Mouse (Mus musculus): Measurements from ENCODE around the gene Hist1h4d. TPM values are rescaled to one million over a fixed set of nuclear protein-coding genes. Genes with fewer than 3 reads are reported as not detected.
A peak's percentile ranks its signal among the peaks of the same experiment; 100 is the strongest.
"Not testable (repeated sequence)": the region's sequence is repeated elsewhere in the genome, so short reads cannot be mapped to it uniquely, and the experiment has no call there.

Hist1h4d gene
- 117 and 130 TPM in 2 replicates for polyA plus RNA-seq (2015; fragmentation: Nextera tagmentation; extraction: Ambion mirVana)

DNA sequence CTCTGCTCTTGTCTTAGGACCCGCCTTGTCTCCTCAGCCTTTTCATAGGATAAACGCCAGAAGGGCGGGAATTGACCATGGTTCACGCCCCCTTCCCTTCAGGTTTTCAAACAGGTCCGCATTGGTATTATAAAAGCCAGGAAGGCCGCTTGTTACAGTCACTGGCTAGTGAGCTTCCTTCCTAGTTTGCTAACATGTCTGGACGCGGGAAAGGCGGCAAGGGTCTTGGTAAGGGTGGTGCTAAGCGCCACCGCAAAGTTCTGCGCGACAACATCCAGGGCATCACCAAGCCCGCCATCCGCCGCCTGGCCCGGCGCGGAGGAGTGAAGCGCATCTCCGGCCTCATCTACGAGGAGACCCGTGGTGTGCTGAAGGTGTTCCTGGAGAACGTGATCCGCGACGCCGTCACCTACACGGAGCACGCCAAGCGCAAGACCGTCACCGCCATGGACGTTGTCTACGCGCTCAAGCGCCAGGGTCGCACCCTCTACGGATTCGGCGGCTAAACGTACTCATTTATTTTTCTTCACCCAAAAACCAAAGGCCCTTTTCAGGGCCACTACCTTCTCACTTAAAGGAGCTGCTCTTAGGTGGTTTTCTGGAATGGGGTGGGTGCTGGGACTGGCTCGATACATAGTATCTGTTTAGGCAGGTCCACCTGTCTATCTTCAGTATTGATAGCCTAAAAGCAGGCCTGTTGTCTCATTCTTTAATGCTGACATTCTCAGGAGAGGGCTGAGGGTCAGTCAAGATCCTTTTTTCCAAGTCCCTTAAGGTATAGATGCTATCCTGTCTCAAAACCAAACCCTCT is at the start of gene Hist1h4d:
Hist1h4d (plus strand) TSS at position 191 of the 811 bp plus-strand sequence.
- H3K27ac ChIP-seq = peak within 1 kb of the TSS; percentile 86
- no peaks in the 10 kb centered on the region for H3K36me3 ChIP-seq
- H3K4me3 ChIP-seq (replicated peaks) = peak within 1 kb of the TSS; percentile 50
- H3K4me1 ChIP-seq = peaks cover 12% of the 10 kb centered on the region; the same call in 1 of the 2 replicates
- H3K9me3 ChIP-seq = no peaks in the 10 kb centered on the region
- H3K4me2 ChIP-seq = peak within 1 kb of the TSS; percentile 75
- H3K9ac ChIP-seq = peak within 1 kb of the TSS; percentile 46
- peak; percentile 91 for ATAC-seq (ENCODE audit: insufficient read depth, low FRiP score, low read depth)
- WGBS = under 1% methylated on average over 43 of the region's 43 CpGs
- H3K27me3 ChIP-seq (replicated peaks) = no peaks in the 10 kb centered on the region

DNA sequence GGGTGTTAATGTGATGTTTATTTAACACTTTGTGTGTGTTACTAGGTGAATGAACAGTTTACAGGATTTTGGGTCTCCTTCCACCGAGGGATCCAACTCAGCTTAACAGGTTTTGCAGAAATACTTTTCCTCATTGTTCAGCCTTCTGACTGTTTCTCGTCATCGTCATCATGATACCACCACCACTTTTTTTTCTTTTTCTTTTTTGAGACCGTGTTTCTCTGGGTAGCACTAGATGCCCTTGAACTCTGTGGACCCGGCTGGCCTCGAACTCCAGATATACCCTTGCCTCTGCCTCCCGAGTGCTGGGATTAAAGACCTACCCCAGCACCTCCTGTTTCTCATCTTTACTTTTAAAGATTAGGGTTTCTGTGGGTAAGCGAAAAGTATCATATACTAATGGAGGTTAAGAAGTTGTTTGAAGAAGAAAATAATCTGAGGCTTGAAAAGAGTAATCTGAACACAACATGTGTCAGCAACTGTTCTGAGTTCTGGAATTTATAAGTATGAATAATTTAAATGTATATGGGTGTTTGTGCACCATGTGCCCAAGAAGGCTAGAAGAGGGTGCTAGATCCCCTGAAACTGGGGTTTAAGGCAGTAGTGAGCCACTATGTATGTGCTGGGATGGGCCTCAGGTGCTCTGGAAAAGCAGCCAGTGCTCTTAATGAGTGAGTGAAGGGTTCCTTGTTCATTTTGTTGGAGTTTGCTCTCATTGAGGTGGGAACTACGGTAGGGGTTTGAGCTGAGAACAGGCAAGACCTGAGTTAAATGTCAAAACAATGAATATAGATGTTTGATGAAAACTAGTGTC is 48.9 kb upstream of the Hist1h4d start:
- ATAC-seq (ENCODE audit: insufficient read depth, low FRiP score, low read depth) = no peak
- Histone ChIP-seq H3K27ac (peak overlapping the region; percentile 98), H3K4me3 (replicated peaks) (peak overlapping the region; percentile 50), H3K4me1 (peaks cover 20% of the 10 kb centered on the region), H3K27me3 (replicated peaks) (no peaks in the 10 kb centered on the region), H3K36me3 (no peaks in the 10 kb centered on the region), H3K9ac (peak overlapping the region; percentile 39; the same call in 1 of the 2 replicates), H3K9me3 (no peaks in the 10 kb centered on the region), H3K4me2 (peak overlapping the region; percentile 70)
- 15% methylated on average over 9 of the region's 9 CpGs for WGBS

DNA sequence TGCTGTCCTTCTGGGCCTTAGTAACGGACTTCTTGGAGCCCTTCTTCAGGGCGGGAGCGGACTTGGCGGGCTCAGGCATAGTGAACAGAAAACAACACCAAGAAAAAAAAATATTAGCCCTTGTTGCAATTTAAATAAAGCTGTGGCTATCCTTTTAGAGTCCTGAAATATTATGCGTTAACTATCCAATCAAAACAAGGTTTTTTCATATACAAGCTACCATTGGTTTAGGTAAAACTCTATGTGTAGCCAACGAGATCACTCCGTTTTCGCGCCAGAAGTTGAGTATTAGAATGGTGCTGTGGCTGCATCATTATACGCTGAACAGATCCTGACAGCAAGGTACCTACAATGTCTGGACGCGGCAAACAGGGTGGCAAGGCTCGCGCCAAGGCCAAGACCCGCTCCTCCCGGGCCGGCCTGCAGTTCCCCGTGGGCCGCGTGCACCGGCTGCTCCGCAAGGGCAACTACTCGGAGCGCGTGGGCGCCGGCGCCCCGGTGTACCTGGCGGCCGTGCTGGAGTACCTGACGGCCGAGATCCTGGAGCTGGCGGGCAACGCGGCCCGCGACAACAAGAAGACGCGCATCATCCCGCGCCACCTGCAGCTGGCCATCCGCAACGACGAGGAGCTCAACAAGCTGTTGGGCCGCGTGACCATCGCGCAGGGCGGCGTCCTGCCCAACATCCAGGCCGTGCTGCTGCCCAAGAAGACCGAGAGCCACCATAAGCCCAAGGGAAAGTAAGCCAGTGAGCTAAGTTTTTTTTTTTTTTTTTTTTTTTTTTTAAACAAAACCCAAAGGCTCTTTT is 47.6 kb upstream of the Hist1h4d start, which contains the start of gene Hist1h2af:
Hist1h2af (plus strand) TSS at position 347 of the 808 bp plus-strand sequence.
- ATAC-seq (ENCODE audit: insufficient read depth, low FRiP score, low read depth) = peak; percentile 57
- H3K4me3 ChIP-seq (replicated peaks) = peak within 1 kb of the TSS; percentile 50
- under 1% methylated on average over 32 of the region's 53 CpGs for WGBS

DNA sequence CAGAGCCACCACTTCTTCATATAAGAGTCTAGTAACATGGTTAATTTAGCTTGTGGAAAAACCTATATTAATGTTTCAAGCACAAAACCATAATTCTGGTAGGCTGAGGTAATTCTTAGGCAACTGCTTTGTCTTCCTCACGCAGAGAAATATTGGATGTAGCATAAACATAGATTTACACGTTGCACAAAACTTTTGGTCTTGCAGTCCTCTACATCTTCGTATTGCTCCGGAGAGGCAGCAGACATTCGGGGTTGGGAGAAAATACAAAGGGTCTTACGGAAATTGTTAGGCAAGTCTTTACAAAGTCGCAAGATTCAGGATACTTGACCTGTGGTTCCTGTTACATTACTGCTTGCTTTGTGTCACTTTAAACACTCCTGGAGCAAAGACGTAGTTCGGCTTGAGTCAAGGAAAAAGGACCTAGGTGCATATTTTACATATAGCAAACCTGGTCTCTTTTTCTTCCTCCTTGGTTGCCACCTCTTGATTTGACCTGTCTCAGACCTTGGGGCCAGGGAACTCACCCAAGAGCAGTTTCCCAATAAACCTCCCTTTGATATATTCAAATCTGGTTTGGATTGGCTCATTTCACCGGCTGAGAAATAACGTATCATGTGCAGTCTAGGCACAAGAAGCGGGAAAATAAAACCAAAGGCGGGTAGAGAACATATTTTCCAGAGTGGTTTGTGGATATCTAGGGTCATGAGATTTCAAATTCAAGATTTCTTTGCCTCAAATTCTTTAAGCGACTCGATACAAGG is 46.8 kb upstream of the Hist1h4d start:
- Histone ChIP-seq H3K36me3 (no peaks in the 10 kb centered on the region), H3K9me3 (no peaks in the 10 kb centered on the region), H3K27me3 (replicated peaks) (no peaks in the 10 kb centered on the region), H3K4me1 (peaks cover 17% of the 10 kb centered on the region), H3K9ac (peak overlapping the region; percentile 1; the same call in 1 of the 2 replicates), H3K4me3 (replicated peaks) (peak overlapping the region; percentile 50), H3K27ac (peak overlapping the region; percentile 87), H3K4me2 (peak overlapping the region; percentile 70)
- 0 out of 2 replicates have a peak, but pooled peaks have one; percentile 11 for ATAC-seq (ENCODE audit: insufficient read depth, low FRiP score, low read depth)
- WGBS = under 1% methylated on average over 15 of the region's 15 CpGs

More for the DNA sequence above, 47.6 kb upstream of the Hist1h4d start, which contains the start of gene Hist1h2af:
- Histone ChIP-seq H3K4me2 (peak within 1 kb of the TSS; percentile 70), H3K4me1 (peaks cover 21% of the 10 kb centered on the region), H3K9ac (peak within 1 kb of the TSS; percentile 34; the same call in 1 of the 2 replicates), H3K27ac (peak within 1 kb of the TSS; percentile 98)
- H3K9me3 ChIP-seq; H3K27me3 ChIP-seq (replicated peaks); H3K36me3 ChIP-seq: not testable (repeated sequence)

DNA sequence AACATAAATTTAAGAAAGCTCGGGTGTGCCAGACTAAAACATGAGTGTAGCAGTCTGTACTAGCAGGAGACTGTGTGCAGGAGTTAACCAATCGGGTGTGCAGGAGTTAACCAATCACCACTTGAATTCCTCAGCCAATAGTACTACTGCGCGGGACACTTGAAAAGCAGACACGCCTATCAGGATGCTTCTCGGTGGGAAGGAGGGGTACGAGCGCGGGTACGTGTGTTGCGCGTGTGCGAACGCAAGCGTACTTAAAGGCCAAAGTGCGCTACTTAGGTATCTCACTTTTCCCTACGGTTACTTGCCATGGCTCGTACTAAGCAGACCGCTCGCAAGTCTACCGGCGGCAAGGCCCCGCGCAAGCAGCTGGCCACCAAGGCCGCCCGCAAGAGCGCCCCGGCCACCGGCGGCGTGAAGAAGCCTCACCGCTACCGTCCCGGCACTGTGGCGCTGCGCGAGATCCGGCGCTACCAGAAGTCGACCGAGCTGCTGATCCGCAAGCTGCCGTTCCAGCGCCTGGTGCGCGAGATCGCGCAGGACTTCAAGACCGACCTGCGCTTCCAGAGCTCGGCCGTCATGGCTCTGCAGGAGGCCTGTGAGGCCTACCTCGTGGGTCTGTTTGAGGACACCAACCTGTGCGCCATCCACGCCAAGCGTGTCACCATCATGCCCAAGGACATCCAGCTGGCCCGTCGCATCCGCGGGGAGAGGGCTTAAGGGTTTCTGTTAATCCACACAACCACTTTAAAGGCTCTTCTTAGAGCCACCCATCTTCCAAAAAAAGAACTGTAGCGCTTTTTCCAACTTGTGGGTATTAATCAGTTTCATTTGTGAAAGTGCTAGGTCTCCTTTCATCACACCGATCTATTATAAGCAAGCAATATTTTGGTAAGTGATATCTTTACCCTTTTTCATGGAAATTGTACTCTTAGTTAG is 46.0 kb upstream of the Hist1h4d start, which contains the start of gene Hist1h3g:
Hist1h3g (plus strand) TSS at position 286 of the 939 bp plus-strand sequence.
- under 1% methylated on average over 52 of the region's 62 CpGs for WGBS
- H3K36me3 ChIP-seq; H3K27me3 ChIP-seq (replicated peaks); H3K9me3 ChIP-seq: not testable (repeated sequence)
- Histone ChIP-seq H3K4me3 (replicated peaks) (peak within 1 kb of the TSS; percentile 50), H3K4me1 (peaks cover 17% of the 10 kb centered on the region), H3K9ac (peak within 1 kb of the TSS; percentile 32; the same call in 1 of the 2 replicates), H3K27ac (peak within 1 kb of the TSS; percentile 87), H3K4me2 (peak within 1 kb of the TSS; percentile 70)
- peak; percentile 88 for ATAC-seq (ENCODE audit: insufficient read depth, low FRiP score, low read depth)

DNA sequence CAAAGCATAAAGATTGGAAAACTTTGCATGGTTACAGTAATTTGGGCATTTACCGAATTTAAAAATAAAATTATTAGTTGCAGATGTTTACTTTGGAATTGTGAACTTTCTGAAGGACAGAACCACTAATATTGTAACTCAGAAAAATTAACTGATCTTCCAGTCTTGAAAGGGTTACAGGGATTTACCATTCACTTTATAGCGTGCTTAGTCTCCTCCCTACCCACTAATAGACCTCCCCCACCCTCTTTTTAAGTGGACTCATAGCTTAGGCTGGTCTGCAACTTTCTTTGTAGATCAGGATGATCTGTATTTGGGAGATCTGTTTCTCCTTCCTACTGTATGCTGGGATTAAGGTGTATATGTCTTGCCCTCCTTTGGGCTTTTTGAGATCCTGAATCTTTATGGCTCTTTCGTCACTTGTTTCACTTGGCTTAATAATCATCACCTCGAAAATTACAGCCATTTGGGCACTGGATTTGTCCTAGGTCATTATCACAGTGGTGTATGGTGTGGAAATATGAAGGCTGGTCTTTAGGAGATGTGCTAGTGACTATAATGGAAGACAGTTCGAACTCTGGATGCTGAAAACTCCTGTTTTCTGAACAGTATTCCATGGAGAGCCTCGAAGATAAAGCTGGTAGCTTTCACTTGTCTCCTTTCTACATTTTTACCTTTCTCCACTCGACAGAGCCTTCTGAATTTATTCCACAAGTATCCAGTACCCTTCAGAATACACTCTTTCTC is 45.1 kb upstream of the Hist1h4d start:
- peak overlapping the region; percentile 68 for H3K27ac ChIP-seq
- peaks cover 17% of the 10 kb centered on the region for H3K4me1 ChIP-seq
- no peaks in the 10 kb centered on the region for H3K27me3 ChIP-seq (replicated peaks)
- ATAC-seq (ENCODE audit: insufficient read depth, low FRiP score, low read depth) = no peak
- no peaks in the 10 kb centered on the region for H3K9me3 ChIP-seq
- peak overlapping the region; percentile 35 for H3K4me3 ChIP-seq (replicated peaks)
- no peaks in the 10 kb centered on the region for H3K36me3 ChIP-seq
- peak overlapping the region; percentile 70 for H3K4me2 ChIP-seq
- H3K9ac ChIP-seq = peak overlapping the region; percentile 9; the same call in 1 of the 2 replicates
- 14% methylated on average over 7 of the region's 7 CpGs for WGBS

DNA sequence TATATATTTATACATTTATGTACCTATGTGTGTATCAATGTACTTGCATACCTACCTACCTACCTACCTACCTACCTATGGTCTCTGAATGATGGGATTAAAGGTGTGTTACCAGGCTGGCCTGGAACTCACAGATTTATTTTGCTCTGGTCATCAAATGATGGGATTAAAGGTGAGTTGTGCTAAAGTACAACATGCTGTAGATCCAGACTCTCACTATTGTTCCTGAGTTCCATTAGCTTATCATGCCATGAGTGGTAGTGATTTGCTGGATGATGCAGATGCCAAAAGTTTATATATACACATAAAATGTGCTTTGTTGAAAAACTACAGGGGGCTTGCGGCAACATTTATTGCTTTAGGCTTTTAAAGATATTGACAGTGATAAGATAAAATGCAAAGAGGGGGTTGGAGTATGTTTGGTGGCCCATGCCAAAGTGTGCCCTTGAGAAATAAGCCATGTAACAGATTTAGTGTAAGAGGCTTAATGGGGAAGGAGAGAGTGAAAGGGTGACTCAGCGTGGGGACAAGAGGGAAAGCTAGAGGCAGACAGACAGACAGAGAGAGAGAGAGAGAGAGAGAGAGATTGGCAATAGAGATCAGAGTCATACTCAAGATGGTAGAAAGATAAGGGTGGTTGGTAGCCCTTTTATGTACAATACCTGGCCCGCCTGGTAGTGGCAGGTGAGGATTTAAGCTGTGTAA is 44.2 kb upstream of the Hist1h4d start:
- no peak for ATAC-seq (ENCODE audit: insufficient read depth, low FRiP score, low read depth)
- Histone ChIP-seq H3K27ac (no peak overlapping the region; the same call in 1 of the 2 replicates), H3K36me3 (no peaks in the 10 kb centered on the region), H3K4me3 (replicated peaks) (peak overlapping the region; percentile 8; the same call in 1 of the 2 replicates), H3K27me3 (replicated peaks) (no peaks in the 10 kb centered on the region), H3K9ac (no peak overlapping the region), H3K4me1 (peaks cover 16% of the 10 kb centered on the region), H3K4me2 (peak overlapping the region; percentile 70), H3K9me3 (no peaks in the 10 kb centered on the region)
- 68% methylated on average over 3 of the region's 3 CpGs for WGBS

DNA sequence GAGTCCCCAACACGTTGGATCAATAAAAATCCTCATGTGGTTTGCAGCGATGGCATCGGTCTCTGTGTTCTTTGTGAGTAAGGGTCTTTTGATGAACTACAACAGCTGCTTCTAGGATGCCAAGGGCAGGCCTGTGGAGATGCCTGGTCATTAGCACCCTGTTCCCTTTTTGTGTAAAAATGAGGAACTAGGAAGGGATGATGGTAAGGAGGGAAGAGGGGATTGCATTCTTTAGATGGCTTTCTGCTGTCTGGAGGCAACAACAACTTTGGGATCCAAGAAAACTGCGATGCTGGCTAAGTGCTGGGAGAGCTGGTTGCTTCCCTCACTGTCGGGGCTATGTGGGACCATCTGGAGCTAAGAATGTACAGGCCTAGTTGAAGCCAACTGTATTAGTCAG is 43.1 kb upstream of the Hist1h4d start:
- H3K4me3 ChIP-seq (replicated peaks) = no peak overlapping the region
- ATAC-seq (ENCODE audit: insufficient read depth, low FRiP score, low read depth) = no peak
- peaks cover 7% of the 10 kb centered on the region; the same call in 1 of the 2 replicates for H3K4me1 ChIP-seq
- no peaks in the 10 kb centered on the region for H3K36me3 ChIP-seq
- WGBS = 64% methylated on average over 5 of the region's 5 CpGs
- H3K27ac ChIP-seq = no peak overlapping the region
- no peaks in the 10 kb centered on the region for H3K27me3 ChIP-seq (replicated peaks)
- no peaks in the 10 kb centered on the region for H3K9me3 ChIP-seq
- no peak overlapping the region for H3K4me2 ChIP-seq
- no peak overlapping the region for H3K9ac ChIP-seq

DNA sequence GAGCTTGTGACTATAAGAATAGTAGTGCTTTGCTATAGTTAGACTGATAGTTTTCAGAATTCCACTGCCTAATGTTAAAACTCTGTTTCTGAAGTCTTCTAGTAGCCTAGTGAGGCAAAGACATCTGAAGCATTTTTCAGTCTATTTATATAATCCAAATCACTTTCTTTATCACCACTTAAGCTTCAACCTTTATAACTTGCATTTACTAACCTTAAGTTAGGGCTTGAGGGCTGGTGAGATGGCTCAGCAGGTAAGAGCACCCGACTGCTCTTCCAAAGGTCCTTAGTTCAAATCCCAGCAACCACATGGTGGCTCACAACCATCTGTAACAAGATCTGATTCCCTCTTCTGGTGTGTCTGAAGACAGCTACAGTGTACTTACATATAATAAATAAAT is 41.6 kb upstream of the Hist1h4d start:
- H3K36me3 ChIP-seq; H3K9me3 ChIP-seq; ATAC-seq (ENCODE audit: insufficient read depth, low FRiP score, low read depth); H3K4me1 ChIP-seq; H3K9ac ChIP-seq; H3K27me3 ChIP-seq (replicated peaks); H3K27ac ChIP-seq; H3K4me2 ChIP-seq; H3K4me3 ChIP-seq (replicated peaks): not testable (repeated sequence)
- WGBS = 57% methylated on average over 1 of the region's 1 CpGs
